Mouse (Mus musculus) gonadal fat pad, adult 2 months (tissue): Measurements from ENCODE around the gene Ephb2. TPM values are rescaled to one million over a fixed set of nuclear protein-coding genes. Genes with fewer than 3 reads are reported as not detected.

Experiments
- DNase-seq: peaks from one replicate; pipeline ENCODE4 v3.0.0-alpha.2; 2012; ENCODE audit warnings: low read depth
- polyA plus RNA-seq: library from polyadenylated mRNA; depleted of rRNA; stranded (reverse); fragments of >200 nt; gene quantifications from 2 replicates; pipeline ENCODE4 v1.2.3, GENCODE M21; 2012

The Ephb2 gene
- polyA plus RNA-seq, 1 experiment: 20.6 TPM

DNA sequence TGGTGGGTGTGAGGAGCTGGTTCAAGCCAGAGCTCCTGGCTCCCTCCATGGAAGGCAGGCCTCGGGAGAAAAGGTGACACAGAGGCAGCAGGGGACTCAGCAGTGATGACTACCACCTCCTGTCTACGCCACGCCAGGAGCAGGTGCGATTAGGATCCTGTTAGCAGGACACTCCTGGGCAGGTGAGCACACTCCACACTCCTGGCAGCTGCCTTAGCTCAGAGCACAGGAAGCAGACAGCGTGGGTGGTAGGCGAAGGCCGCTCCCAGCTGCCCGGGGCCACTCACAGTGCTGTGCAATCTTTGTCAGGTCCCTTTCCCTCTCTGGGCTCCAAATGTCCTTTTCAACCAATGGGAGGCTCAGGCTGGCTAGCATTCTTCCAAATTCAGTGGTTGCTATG lies 34.3 kb downstream of the Ephb2 start:
- peak; percentile 16 for DNase-seq

GRCm38 (mm10) chr4:136800366-136800765 lies 35.4 kb downstream of the Ephb2 start:
- no peak for DNase-seq

DNA sequence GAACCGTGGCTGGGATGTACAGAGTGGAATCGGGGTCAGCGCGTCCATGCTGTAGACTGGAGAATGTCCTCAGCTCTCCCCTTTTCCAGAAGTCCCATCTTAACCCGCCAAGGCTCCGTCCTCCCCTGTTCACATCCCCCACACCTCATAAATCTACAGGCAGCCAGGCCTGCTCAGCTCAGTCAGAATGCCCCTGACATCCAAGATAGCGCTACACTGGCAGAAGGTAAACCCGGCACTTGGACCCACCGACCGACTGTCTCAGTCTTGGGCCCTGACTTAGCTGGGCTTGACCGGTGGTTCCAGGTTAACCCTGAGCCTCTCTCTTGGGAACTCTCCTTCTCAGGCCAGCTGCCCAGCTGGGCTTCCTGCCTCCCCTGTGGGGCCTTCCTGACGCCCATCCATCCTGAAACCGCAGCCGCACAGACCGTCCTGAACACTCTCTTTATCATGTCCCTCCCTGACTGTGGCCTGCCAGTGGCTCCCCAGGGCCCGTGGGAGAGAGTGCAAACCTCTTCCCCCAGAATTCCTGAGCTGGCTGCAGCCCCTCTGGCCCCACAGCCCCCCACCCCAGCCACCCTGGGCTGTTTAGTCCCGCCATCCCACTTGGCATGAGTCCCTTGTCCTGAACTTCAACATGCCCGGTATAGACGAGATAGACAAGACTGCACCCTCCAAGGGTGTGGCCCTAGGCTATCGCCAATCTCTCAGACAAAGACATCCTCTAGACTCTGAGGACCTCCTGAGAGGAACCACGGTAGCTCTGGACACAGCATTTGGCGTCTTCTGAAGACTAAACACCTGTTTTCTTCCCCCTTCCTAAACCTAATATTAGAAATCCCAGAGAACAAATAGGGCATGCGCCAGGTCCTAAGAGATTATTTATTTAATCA lies 37.9 kb downstream of the Ephb2 start:
- DNase-seq: no peak

DNA sequence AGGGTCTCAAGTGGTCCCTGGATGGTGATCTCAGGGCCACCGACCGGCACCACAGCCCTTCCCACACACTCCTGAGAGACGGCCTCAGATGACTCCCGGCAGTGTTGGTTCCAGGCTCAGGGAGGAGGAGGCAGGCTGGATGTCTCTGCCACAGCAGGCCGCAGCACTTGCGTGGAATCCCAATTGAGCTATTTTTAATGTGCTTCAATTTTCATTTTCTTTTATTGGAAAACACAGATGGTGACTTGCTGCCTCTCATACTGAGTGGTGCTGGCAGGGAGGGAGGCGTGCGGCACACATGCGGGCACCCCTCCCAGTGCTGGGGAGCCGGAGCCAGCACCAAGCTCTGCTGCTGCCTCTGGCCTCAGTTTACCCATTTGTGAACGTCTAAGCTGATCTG lies 42.5 kb downstream of the Ephb2 start:
- no peak for DNase-seq

GRCm38 (mm10) chr4:136789821-136790220 lies 46.0 kb downstream of the Ephb2 start:
- DNase-seq: no peak

- no peak for DNase-seq
These were observed 48.4 kb downstream of the Ephb2 start for GRCm38 (mm10) chr4:136787357-136787756.

GRCm38 (mm10) chr4:136786453-136787276 lies 49.1 kb downstream of the Ephb2 start:
- no peak for DNase-seq

- no peak for DNase-seq
These were observed 52.1 kb downstream of the Ephb2 start for GRCm38 (mm10) chr4:136783552-136784150.

- DNase-seq: no peak
These were observed 53.2 kb downstream of the Ephb2 start for GRCm38 (mm10) chr4:136782579-136782925.

- DNase-seq: peak; percentile 8
These were observed 53.8 kb downstream of the Ephb2 start for GRCm38 (mm10) chr4:136781868-136782578.

- no peak for DNase-seq
These were observed 55.4 kb downstream of the Ephb2 start for GRCm38 (mm10) chr4:136780201-136780895.

DNA sequence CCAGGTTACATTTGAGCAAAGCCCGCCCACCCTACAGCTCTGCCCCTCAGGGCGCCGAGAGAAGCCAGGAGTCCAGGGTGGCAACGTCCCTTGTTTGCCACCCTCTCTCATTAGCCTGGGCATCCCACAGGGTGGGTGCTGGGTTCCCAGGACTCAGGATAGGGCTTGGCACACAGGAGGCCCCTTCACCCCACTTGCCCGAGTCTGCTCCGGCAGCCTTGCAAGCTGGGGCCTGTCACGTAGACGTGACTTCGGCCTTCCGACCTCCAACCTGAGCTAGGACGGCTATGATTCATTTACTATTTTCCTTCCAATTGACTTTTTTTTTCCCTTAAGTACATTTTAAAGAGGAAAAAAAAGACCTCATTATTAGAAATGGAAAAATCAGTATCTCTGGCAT lies 56.6 kb downstream of the Ephb2 start:
- no peak for DNase-seq

DNA sequence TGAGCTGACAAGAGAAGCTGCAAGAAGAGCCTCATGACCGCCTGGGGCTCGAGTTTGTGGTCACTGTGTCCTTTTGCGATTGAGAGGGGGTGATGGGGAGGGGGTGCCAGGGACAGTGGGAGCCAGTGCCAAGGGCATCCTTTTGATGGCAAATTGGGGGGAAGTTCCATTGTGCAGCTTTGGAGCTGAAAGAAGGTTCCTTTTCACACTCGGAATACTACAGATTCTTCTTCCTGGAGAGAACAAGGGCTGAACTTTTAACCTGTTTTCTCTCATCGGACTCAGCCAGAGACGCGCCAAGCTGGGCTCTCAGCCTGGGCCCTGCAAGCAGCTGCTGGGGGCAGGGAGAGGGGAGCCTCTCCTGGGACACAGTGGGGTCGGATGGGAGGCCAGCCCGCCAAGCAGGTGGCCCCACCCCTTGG lies 59.3 kb downstream of the Ephb2 start:
- DNase-seq: no peak

DNA sequence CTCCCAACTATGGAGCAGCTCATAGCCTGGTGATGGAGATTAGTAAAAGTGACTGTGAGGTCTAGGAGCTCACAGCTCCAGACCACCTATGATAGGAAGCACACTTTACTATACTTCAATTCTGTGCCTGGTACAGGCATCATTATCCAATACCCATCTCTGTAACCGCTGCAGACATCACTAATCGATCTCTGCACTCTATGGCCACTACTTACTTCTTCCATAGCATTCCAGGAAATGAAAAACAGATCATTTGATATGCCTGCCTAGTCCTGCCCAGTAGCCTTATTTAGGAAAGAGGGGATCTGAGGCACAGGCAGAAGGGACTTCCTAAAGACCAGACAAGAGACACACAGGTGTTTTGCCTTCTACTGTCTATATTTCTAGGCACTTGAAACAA lies 59.9 kb downstream of the Ephb2 start:
- DNase-seq: no peak

- no peak for DNase-seq
These were observed 61.6 kb downstream of the Ephb2 start for GRCm38 (mm10) chr4:136774201-136774600.

- no peak for DNase-seq
These were observed 62.7 kb downstream of the Ephb2 start for GRCm38 (mm10) chr4:136772952-136773584.

GRCm38 (mm10) chr4:136772318-136772717 lies 63.5 kb downstream of the Ephb2 start:
- no peak for DNase-seq

DNA sequence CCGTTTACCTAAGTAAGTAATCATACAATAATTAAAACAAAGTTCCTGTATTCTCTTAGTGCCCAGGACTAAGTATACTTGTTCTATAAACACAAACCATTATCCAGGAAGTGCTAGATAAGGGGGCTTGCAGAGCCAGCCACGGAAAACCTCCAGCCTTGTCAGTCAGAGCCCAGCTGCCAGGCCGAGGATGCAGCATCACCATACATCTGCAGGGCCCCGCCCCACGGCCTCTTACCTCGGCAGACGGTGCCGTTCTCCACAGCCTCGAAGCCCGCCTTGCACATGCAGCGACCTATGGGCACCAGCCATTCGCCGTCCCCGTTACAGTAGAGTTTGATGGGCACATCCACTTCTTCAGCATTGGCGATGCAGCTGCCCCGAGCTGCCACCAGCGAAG lies 65.1 kb downstream of the Ephb2 start:
- no peak for DNase-seq

GRCm38 (mm10) chr4:136768499-136768898 lies 67.3 kb downstream of the Ephb2 start:
- no peak for DNase-seq

DNA sequence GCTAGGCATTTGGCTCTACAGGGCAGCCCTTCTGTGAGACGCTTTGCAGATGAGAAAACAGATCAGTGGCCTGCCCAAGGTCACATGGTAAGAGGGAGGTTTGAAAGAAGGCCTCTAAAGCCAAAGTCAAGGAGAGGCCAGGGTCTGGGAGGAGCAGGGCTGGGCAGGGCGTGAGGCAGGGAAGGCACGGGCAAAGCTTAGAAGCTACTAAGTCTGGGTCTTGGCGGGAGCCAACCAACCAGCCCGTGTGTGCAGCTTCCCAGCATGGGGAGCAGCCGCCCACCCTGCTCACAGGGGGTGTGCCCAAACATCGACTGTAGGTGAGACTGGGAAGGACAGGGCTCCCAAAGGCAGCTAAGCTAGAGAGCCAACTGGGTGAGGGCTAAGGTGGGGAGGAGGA lies 70.7 kb downstream of the Ephb2 start:
- no peak for DNase-seq

DNA sequence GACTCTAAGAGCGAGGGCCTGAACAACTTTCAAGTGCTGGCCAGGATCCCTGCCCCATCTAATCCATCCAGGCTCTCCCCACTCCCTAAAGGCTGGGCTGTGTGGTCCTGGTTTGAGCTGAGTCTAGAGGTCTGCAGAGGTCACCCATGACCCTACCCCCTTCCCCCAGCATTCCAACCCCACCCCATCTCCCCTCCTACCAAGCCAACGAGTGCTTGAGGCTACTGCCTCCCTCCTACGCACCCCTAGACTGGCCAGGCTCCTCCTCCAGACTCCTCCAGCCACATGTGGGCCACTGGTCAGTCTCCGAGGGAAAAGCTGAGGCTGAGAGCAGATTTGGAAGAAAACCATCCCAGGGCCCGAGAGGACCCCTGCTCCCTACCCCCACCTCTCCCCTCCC lies 72.4 kb downstream of the Ephb2 start:
- DNase-seq: no peak
